Mouse (Mus musculus) right cerebral cortex, postnatal 10 days (tissue): Measurements from ENCODE around the gene Nipa2.

Source experiments
- DNase-seq, 2 experiments: peaks; one replicate each; pipeline ENCODE4 v3.0.0; 2021; ENCODE audit warnings: low spot score in 2 of 2

The Nipa2 gene

GRCm38 (mm10) chr7:55962004-55962908 lies at the start of gene Nipa2:
Nipa2 (minus strand) TSS chr7:55962476.
- peak; percentile 95 to 96 for DNase-seq

- DNase-seq = peak in 1 of 2 experiments; percentile 26
Observed at GRCm38 (mm10) chr7:56011018-56011333, 48.7 kb upstream of the Nipa2 start.

DNA sequence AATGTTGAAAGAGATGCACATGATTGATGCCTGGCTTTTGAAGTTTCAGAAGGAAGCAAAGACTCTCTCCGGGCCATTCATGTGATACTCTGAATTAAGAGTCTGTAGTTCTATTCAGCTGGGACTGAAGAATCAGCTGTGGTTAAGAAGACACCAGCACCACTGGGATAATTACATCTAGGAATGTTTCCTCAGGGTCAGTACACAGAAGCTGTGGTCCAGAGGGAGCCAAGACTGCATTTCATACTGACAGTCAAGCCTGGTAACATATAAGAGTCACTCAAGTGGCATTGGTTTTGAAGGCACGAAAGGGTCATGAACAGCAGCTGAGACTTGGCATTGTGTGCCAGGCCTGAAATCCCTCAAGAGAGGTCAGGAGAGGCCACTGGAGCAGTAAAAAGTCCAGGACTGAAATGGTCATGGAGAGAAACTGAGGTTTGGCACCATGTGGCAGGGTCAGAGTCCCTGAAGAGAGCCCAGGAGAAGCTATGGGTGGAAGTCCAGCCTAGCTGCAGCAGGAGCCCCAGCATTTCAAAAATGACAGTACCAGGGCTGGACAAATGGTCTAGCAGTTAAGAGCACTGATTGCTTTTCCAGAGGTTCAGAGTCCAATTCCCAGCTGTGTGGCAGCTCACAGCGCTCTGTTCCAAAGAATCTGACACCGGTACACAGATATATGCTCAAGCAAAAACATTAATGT lies 48.2 kb upstream of the Nipa2 start:
- DNase-seq = peak in 1 of 2 experiments; percentile 18

GRCm38 (mm10) chr7:55998997-55999396 lies 36.7 kb upstream of the Nipa2 start:
- DNase-seq = peak in 1 of 2 experiments; percentile 13

DNA sequence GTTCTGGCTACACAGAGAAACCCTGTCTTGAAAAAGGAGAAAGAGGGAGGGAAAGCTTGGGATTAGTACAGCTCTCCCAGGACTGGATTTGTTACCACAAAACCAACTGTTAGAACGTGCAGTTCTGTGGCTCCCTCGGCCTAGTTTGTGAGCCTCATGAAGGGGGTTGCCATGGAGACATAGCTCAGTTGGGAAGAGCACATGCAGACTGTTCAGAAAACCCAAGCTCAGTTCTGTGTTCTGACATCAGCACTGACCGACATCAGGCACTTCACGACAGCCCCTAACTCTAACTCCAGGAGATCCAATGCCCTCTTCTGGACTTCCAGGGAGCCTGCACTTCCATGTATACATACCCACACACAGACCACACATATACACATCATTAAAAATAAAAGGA lies 32.7 kb upstream of the Nipa2 start:
- peak; percentile 66 to 78 for DNase-seq

DNA sequence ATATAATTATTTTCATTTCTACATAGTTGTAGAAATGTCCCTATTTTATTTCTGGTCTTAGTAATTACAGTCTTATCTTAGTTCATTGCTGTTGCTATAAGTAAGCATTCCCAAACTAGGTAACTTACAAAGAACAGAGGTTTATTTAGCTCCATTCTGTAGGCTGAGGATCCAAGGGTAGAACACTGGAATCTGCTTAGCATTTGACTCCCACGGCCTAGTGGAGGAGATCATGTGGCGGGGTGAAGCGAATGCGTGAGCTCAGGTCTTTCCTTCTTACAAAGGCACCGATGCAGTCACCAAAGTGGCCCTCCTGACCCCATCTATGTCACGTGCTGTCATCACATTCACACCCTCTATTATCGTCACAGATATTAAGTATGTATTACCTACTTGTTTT lies 29.6 kb upstream of the Nipa2 start:
- no peak for DNase-seq

DNA sequence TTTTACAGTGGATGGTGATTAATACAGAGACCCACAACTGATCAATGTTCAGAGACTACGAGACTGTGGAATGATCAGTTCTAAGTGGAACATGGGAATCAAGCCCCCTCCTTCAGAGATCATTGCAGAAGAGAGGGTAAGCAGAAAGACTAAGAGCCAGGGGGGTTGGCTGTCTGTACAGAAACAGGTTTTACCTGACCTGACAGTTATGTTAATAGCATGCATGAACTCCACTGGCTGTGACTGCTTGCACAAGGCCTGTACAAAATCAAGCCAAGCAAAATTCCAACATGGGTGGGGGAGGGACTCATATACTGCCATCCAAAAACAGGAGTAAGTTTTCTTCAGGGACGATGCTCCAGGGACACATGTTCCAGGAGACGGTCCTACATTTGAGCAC lies 28.9 kb upstream of the Nipa2 start:
- no peak for DNase-seq

GRCm38 (mm10) chr7:55986526-55987214 lies 24.4 kb upstream of the Nipa2 start:
- peak; percentile 79 to 87 for DNase-seq

DNA sequence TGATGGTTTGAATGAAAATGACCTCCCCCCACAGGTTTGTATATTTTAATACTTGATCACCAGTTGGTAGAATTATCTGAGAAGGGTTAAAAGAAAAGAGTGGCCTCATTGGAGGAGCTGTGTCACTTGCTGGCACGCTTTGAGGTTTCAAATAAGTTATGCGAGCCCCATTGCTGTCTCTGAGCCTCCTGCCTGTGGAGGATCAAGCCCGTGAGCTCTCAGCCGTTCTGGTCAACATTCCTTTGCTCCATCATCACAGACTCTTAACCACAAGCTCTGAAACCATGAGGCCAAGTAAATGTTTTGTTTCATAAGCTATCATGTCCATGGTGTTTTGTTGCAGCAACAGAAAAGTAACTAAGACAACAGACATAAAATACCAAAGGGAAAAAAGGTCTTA lies 22.5 kb upstream of the Nipa2 start:
- DNase-seq = no peak

DNA sequence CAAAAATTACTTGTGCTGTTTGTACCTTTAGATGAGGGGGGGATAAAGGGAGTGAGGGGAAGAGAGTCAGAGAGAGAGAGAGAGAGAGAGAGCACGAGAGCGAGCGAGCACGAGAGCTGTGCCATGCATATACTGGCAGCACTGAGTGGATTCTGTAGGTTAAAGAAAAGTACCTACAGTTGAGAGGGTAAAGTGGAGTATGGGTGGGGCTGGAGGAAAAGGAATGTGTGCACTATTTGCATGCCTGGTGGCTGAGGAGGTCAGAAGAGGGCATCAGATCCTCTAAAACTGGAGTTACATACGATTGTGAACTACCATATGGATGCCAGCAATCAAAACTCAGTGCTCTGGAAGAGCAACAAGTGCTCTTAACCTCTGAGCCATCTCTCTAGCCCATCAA lies 20.8 kb upstream of the Nipa2 start:
- DNase-seq = no peak

- no peak for DNase-seq
Observed at GRCm38 (mm10) chr7:55982010-55982700, 19.9 kb upstream of the Nipa2 start.

DNA sequence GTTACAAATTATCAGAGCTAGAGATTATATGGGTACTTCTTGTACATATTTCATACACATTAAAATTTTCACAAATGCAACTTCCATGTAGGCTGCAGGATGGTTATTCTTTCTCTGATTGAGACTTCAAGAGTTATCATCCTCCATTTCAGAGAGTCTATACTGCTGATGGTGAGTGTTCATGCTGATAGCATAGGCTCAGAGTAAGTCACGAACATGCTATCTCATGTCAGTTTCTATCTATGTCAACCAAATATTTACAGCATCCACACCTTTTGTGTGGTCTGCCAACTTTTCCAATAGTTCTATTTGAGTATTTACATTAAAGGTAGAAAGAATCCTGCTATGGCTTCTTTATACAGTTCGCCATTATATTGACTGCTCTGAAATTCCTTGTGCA lies 19.2 kb upstream of the Nipa2 start:
- DNase-seq = no peak

DNA sequence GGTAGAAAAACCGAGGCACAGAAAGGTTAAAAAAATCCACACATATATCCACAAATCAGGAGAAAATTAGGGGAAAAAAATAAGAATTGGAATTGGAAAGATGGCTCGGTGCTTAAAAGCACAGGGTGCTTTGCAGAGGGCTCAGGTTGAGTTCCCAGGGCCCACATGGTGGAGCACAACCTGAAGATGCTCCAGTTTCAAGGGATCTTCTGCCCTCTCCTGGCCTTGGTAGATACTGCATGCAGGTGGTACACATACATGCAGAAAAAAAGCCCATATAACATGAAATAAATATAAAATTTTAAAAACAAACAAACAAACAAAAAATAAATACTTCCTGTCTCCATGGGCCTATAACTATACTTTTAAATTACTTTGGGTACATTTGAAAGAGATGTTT lies 12.2 kb upstream of the Nipa2 start:
- DNase-seq = no peak

- DNase-seq = no peak
Observed at GRCm38 (mm10) chr7:55969415-55969814, 7.1 kb upstream of the Nipa2 start.

DNA sequence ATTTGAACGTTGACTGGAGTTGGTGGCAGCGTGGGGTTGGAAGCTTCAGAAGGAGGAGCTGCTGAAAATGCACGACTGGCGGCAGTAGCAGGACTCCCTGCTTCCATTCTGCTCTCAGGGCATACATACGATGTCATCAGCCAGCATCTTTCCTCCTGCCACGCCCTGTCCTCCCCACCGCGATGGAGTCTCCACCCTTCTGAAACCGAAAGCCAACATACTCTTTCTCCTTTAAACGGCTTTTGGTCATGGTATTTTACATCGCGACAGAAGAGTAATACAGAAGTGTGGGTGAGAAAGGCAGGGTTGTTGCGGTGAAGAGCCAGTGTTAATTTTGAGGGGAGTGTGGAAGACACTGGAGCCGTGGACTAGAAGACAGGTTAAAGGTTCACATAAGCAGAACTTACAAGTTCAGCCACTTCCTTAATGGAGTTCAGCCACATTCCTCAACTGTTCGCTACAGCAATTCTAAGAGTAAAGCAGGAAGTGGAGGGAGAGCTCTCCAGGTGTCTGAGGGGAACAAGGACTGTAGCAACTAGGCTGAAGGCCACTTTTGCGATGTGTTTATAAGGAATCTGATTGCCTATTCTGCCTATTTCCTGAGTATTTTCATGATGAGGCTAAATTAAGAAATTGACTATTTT lies 6.1 kb upstream of the Nipa2 start:
- no peak for DNase-seq

DNA sequence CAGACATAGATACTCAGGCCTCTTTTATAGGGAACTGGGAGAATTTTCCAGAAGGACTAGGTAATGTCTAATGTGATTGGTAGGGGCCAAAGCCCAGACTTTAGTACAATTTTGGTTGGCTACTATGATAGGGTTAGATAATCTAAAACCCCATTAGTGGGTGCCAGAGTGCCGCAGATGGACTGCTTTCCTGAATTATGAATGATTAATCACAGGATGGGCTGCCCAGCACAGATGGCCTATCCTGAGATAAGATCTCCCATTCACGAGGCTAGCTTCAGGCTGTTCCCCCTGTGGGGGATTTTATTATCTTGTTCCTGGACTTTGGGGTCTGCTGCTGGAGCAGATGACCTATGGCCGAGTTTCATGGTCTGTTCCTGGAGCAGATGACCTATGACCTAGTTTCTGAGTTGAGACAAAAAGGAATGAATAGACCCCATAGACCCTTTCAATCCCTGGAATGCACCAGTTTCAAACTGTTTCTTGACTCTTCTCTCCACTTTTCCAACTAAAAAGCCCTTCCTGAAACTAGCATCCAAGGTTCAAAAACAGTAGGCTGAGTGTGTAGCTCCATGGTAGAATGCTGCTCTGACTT lies 4.7 kb upstream of the Nipa2 start:
- no peak for DNase-seq

GRCm38 (mm10) chr7:55960506-55960905 lies 1.8 kb downstream of the Nipa2 start:
- DNase-seq = no peak

GRCm38 (mm10) chr7:55959801-55960200 lies 2.5 kb downstream of the Nipa2 start:
- no peak for DNase-seq

DNA sequence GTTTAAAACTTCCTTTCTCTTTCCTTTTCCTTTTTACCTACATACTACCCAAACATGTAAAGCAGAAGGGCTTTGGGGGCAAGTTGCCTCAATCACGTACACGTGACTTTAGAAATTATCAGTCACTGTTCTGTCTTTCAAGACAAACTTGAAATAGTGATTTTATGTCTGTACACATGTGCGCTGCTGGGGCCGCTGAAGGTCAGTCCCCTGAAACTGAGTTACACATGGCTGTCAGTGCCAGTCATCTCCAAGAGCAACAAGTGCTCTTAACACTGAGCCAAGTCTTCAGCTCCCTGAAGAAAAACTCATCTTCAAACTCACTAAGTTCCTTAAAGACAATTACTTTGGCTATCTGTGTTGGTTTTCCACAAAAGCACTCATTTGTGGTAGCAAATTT lies 4.4 kb downstream of the Nipa2 start:
- DNase-seq = no peak

DNA sequence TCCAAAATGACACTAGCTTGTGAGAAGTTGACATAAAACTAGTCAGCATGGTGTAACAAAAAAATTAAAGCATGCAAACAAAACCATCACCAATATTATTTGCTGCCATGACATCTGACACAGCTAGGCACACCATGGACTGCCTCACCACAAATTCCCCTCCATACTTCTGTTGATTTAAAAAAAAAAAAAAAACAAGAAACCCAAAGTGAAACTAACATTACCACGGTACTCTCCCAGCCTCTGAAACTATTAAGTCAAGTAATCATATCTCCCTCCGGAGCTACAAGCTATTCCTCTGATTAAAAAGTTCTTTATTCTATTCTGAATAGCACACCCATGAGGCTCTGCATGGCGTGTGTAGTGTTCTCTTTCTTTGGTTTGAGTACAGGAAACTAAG lies 5.1 kb downstream of the Nipa2 start:
- DNase-seq = no peak

GRCm38 (mm10) chr7:55956054-55956453 lies 6.2 kb downstream of the Nipa2 start:
- no peak for DNase-seq
